Mouse (Mus musculus): ENCODE results near the gene Ribc2.

Gene Ribc2

GRCm38 (mm10) chr15:85179528-85180180 is 47.8 kb downstream of the Ribc2 start:
- DNase-seq (ENCODE audit: low spot score in 2 of 2): peak; percentile 48 to 76

GRCm38 (mm10) chr15:85180368-85180767 is 48.5 kb downstream of the Ribc2 start:
- DNase-seq (ENCODE audit: low spot score in 2 of 2): no peak

GRCm38 (mm10) chr15:85182063-85182462 is 50.2 kb downstream of the Ribc2 start:
- peak; percentile 41 to 53 for DNase-seq (ENCODE audit: low spot score in 2 of 2)

GRCm38 (mm10) chr15:85186916-85187315 is 55.0 kb downstream of the Ribc2 start:
- peak in 1 of 2 experiments; percentile 28 for DNase-seq (ENCODE audit: low spot score in 2 of 2)

GRCm38 (mm10) chr15:85188167-85188778 is 56.4 kb downstream of the Ribc2 start:
- DNase-seq (ENCODE audit: low spot score in 2 of 2): no peak
